Mouse (Mus musculus) heart, adult 8-10 months (tissue): ENCODE measurements around the gene Mctp2. TPM values are rescaled to one million over a fixed set of nuclear protein-coding genes. Genes with fewer than 3 reads are reported as not detected.

Experiments used
- DNase-seq: peaks from one replicate; pipeline ENCODE4 v3.0.0; 2022; ENCODE audit warnings: low spot score
- total RNA-seq, 4 experiments: library from RNA; stranded (reverse); gene quantifications; 2 replicates each; pipeline ENCODE4 v1.2.4; 2022

Mctp2 gene
- total RNA-seq, 4 experiments from 2014 or later, result 0.26 to 0.72 (median 0.37) TPM

DNA sequence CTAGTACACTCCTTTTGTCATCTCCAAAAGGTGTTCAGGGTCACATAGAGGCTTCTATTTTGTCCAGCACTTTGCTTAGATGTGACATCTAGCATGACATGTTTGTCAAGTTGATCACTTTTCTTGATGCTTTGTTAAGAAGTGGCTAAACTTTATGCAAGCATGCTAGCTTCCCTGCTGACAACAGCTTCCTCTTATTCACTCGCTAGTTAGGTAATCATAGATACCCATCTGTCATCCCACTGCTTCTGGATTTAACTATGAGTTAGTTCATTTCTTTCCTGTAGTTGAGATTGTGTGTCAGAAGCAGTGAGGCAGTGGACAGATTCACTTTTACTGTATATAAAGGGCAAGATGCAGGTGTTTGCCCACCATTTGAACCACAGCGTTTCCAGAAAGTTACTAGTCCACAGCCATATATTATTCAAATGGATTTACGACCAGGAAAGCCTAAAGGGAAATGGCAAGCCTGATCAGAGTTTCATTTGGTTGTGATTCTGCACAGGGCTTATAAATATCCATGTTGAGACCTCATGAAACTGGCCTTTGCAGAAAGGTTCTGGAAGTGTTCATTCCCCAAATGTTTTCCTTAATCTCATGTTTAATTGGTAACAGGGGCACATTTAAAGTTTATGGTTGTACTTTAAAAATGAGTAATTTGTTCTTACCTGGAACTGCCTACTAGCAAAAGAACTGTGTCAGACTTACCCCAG is 216.8 kb downstream of the Mctp2 start:
- no peak for DNase-seq

DNA sequence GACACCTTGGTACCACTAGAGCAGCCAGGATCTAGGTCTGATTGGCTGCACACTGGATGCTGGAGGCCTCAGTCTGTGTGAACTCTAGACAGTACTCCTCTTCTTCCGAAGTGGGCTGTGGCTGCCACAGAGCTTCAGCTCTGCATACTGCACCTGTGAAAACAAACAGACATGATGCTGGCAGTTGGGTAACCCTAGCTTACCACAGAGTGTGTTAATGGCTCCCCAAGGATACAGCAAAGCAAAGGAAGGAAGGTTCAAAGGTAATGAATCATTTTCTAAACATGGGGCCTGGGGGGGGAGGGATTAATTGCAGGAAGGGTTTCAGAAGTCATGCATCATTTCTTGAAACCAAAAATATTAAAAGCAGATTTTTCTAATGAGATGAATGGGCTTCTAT is 225.7 kb downstream of the Mctp2 start:
- DNase-seq, result no peak

DNA sequence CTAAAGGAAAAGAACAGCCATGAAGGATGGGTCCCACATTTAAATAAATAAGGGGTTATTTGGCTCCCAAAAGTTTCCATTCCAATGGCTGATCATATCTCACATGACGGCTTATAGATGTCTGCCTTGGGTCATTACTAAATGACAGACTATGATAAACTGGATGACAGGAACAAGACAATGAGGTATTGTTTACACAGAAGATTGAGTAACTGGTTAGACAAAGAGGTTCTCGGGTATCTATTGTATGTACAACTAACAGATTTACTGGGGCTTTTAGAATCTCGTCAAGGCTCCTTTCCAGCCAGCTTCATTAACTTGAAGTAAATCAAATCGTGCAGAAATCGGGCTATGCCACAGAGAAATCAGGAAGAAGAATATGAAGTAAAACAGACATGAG is 227.5 kb downstream of the Mctp2 start:
- no peak for DNase-seq

DNA sequence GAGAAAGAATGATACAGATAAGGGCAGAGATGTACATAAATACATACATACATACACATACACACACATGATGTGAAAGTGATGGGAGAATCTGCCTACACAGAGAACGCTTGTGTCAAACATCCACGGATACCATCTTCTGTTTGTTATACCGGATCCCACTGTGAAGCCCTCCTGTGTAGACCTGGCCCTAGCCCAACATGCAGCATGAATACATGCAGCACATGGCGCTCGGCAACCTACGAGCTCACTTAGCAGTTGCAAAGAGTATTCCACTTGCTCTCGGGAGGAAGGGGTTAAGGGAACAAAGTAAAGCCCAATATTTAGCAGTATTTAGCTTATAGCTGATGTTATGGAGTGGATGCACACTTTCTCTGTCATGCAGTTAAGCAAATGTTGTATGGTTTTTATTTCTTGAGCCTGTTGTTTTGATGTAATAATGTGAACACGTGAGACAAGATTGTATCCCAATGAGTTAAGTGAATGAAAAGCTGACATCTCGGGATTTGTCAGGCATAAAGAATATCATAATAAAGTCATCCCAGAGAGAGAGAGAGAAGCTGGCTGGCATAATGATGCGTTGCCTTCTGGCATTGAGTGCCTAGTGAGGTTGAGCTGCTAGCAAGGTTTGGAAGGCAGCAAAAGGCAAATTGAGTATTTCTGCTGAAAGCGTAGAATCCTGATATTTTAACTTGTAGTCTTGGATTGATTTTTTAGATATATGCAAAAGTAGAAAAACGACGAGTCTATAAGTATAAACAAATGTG is 234.8 kb downstream of the Mctp2 start:
- no peak for DNase-seq

DNA sequence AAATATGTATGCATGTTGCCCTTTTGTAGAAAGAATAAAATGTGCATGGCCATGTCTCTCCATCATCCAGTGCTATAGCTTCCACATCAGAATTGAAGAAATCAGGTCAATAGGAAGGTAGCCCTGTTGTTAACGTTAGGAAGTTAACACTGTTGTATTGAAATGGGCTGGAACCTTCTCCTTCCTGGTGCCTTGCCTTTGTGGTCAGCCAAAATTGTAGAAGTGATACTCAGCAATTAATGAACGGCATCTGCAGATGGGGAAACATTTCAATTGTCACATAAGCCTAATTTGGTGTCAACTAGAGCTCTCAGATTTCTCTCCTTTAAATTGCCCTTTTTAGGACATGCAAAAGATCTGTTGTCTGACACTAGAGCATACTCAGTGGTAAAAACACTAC is 238.0 kb downstream of the Mctp2 start:
- no peak for DNase-seq

DNA sequence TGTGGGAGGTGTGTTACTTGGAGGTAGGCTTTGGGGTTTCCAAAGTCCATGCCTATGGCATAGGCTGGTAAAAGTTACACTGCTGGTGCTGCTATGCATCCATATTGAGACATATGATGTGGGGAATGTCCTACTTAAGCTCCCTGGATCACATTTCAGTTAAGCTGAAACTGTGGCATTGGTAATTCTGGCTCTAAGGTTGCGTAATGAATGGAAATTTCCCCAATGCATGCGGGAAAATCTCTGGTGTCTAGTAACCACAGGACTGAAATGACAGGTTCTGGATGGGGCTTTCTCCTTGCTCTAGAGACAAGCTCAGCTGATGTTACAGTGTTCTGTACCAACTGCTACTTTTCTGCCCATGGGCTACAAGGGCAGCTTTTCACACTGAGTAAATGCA is 240.1 kb downstream of the Mctp2 start:
- DNase-seq, result no peak

DNA sequence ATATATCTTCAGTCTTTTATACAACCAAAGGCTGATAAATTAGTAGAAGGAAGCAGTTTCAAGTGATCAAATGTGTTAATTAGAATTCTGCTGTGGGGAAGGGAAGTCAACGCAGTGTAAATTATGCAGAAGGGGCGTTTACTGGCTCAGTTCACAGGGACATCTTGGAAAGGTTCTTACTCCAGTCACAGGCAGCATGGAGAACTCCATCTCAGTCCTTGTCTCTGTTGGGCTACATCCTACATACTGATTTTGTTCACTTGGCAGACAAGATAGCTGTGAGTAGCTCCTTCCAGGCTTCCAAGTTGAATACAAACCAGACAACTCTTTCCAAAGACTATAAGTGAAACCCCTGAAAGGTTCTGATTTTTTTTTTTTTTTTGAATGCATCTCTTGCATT is 254.6 kb downstream of the Mctp2 start:
- DNase-seq, result no peak

DNA sequence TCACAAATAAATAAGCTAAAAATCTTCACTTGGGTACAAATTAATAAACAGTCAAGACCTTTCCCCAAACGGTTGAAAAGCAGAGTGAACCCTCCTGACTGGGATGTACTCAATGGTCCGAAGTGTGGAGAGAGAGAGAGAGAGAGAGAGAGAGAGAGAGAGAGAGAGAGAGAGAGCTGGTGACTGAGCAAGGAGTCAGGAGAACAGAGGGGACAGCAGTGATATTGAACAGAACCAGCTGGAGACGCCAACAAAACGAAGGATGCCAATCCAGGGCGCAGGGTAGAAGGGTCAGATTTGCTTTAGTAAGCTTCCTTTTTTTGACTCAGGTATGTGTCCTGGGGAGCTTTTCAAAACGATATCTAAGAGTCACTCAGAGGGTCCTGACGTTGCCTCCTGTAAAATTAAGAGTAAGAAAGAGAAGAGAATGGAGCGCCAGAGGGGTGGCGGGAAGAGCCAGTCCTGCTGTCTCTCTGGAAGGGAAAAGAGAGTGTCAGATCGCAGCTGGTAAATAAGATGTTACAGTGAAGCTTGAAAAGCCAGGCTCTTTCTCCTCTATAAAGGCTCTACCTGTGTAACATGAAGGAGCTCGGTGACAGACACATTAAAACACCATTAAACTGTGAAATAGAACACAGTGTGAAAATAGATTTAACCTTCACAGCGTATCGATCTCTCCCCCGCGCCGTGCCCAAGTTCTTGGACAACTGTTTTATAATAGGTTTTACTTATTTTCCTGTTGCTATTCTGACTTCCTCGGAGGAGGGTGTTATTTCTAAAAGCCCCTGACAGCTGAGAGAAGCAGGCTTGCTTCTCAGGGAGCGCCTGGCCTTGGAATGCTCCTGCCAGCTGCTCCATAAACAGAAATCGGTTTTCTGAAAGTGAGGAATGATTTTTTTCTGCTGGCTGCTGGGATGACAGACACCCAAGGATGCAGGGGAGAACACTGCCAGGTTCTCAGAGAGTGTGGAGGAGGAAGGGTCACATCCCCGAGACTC is 258.5 kb downstream of the Mctp2 start:
- no peak for DNase-seq
